Mouse (Mus musculus) cerebellum, adult 2 months (tissue): ENCODE data around the gene Hs6st1.

Experiments used
- CTCF ChIP-seq: fragments of 200-500 bp; IDR thresholded peaks from 2 replicates; pipeline ENCODE4 v1.5.1; 2011; ENCODE audit warnings: low read depth, mild to moderate bottlenecking, control low read depth, low read length, moderate library complexity, borderline replicate concordance; ENCODE audit not compliant: insufficient read depth
- POLR2A ChIP-seq: fragments of 200-500 bp; IDR thresholded peaks from 2 replicates; pipeline ENCODE4 v1.6.1; 2011; ENCODE audit warnings: low read length, control low read depth, borderline replicate concordance; ENCODE audit not compliant: insufficient read depth

DNA sequence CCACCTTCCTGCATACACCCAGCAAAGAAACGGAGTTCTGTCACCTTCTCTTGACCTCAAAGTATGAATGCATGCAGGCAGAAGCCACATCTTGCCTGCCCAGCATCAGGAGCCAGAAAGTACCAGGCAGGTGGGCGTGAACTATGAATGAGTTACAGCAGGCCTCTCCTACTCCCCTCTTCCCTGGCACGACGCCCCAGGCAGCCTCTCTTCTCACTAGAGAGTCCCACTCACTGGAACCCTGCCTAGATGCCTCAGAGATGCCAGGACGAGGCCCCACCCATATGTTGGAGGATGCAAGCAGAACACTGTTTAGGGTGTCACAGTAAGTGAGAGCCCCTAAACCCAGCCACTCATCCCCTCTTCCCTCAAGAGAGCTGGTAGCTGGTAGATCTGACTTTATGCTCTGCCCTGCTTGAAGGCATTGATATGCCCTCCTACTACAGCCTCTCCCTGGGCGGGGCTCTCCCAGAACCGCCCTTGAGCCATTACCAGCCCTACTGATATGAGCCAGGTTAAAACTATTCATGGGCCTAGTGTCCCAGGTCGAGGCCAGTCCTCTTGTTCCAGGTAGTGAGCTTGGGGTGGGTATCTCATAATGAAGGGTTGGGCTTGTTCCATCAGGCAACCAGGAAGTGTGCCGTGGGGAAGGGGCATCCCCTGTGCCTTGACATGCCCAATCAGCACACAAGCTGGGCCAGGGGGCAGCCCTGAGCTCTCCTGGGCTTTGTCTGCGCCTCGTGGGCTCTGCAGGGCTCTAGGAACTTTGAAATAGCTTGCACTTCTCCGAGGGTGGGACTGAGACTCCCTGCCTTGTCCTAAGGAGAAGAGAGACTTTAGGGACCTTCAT, 27.4 kb downstream of the Hs6st1 start:
- no peak for TF ChIP-seq POLR2A
- no peak for TF ChIP-seq CTCF
